Mouse (Mus musculus): ENCODE measurements around the gene Pbrm1. TPM values are rescaled to one million over a fixed set of nuclear protein-coding genes. Genes with fewer than 3 reads are reported as not detected.

The Pbrm1 gene
- polyA plus RNA-seq, 1 experiment from 2014 or later = 214 TPM

- Histone ChIP-seq H3K4me3 (no peak overlapping the region), H3K27me3 (no peaks in the 10 kb centered on the region), H3K27ac (replicated peaks) (no peak overlapping the region), H3K9me3 (no peaks in the 10 kb centered on the region), H3K9ac (replicated peaks) (no peak overlapping the region), H3K36me3 (peaks cover 77% of the 10 kb centered on the region), H3K4me2 (replicated peaks) (no peak overlapping the region), H3K4me1 (no peaks in the 10 kb centered on the region)
- WGBS = 92% methylated on average over 6 of the region's 6 CpGs
- ATAC-seq (ENCODE audit: low FRiP score, low read depth) = no peak
These were observed 68.5 kb downstream of the Pbrm1 start for GRCm38 (mm10) chr14:31087433-31087832.

- ATAC-seq (ENCODE audit: low FRiP score, low read depth) = no peak
- no peak overlapping the region for H3K4me3 ChIP-seq
- 99% methylated on average over 2 of the region's 2 CpGs for WGBS
These were observed 69.6 kb downstream of the Pbrm1 start for GRCm38 (mm10) chr14:31088515-31088914.

GRCm38 (mm10) chr14:31089918-31090317, 71.0 kb downstream of the Pbrm1 start:
- ATAC-seq (ENCODE audit: low FRiP score, low read depth) = no peak
- Histone ChIP-seq H3K27me3 (no peaks in the 10 kb centered on the region), H3K4me3 (no peak overlapping the region), H3K4me2 (replicated peaks) (no peak overlapping the region), H3K9ac (replicated peaks) (no peak overlapping the region), H3K9me3 (no peaks in the 10 kb centered on the region), H3K4me1 (no peaks in the 10 kb centered on the region), H3K36me3 (peaks cover 83% of the 10 kb centered on the region), H3K27ac (replicated peaks) (no peak overlapping the region)
- WGBS = 96% methylated on average over 1 of the region's 1 CpGs

More at GRCm38 (mm10) chr14:31088515-31088914, 69.6 kb downstream of the Pbrm1 start:
- Histone ChIP-seq H3K36me3 (peaks cover 77% of the 10 kb centered on the region), H3K9me3 (no peaks in the 10 kb centered on the region), H3K4me2 (replicated peaks) (no peak overlapping the region), H3K4me1 (no peaks in the 10 kb centered on the region), H3K27ac (replicated peaks) (no peak overlapping the region), H3K9ac (replicated peaks) (no peak overlapping the region), H3K27me3 (no peaks in the 10 kb centered on the region)

- H3K9ac ChIP-seq (replicated peaks) = no peak overlapping the region
- H3K9me3 ChIP-seq = no peaks in the 10 kb centered on the region
- H3K4me1 ChIP-seq = no peaks in the 10 kb centered on the region
- no peak for ATAC-seq (ENCODE audit: low FRiP score, low read depth)
- no peaks in the 10 kb centered on the region for H3K27me3 ChIP-seq
- no peak overlapping the region for H3K4me2 ChIP-seq (replicated peaks)
- WGBS = 96% methylated on average over 2 of the region's 2 CpGs
- H3K36me3 ChIP-seq = peaks cover 74% of the 10 kb centered on the region
- H3K27ac ChIP-seq (replicated peaks) = no peak overlapping the region
- no peak overlapping the region for H3K4me3 ChIP-seq
These were observed 86.2 kb downstream of the Pbrm1 start for GRCm38 (mm10) chr14:31105156-31105555.

- no peak overlapping the region for H3K27ac ChIP-seq (replicated peaks)
- no peak overlapping the region for H3K4me3 ChIP-seq
- H3K4me1 ChIP-seq = no peaks in the 10 kb centered on the region
- no peaks in the 10 kb centered on the region for H3K27me3 ChIP-seq
- no peak overlapping the region for H3K9ac ChIP-seq (replicated peaks)
- WGBS = 84% methylated on average over 3 of the region's 3 CpGs
- no peak overlapping the region for H3K4me2 ChIP-seq (replicated peaks)
- ATAC-seq (ENCODE audit: low FRiP score, low read depth) = no peak
- H3K36me3 ChIP-seq = peaks cover 82% of the 10 kb centered on the region
- H3K9me3 ChIP-seq = no peaks in the 10 kb centered on the region
These were observed 91.7 kb downstream of the Pbrm1 start for GRCm38 (mm10) chr14:31110613-31111012.

- Histone ChIP-seq H3K4me2 (replicated peaks) (no peak overlapping the region), H3K27me3 (no peaks in the 10 kb centered on the region), H3K27ac (replicated peaks) (no peak overlapping the region), H3K9me3 (no peaks in the 10 kb centered on the region), H3K36me3 (peaks cover 82% of the 10 kb centered on the region), H3K4me3 (no peak overlapping the region), H3K9ac (replicated peaks) (no peak overlapping the region), H3K4me1 (no peaks in the 10 kb centered on the region)
- ATAC-seq (ENCODE audit: low FRiP score, low read depth) = no peak
- WGBS = 90% methylated on average over 5 of the region's 5 CpGs
These were observed 93.2 kb downstream of the Pbrm1 start for GRCm38 (mm10) chr14:31112187-31112586.

GRCm38 (mm10) chr14:31114011-31114410, 95.1 kb downstream of the Pbrm1 start:
- WGBS = 91% methylated on average over 3 of the region's 3 CpGs
- Histone ChIP-seq H3K9me3 (no peaks in the 10 kb centered on the region), H3K4me2 (replicated peaks) (no peak overlapping the region), H3K36me3 (peaks cover 79% of the 10 kb centered on the region), H3K4me3 (no peak overlapping the region), H3K4me1 (no peaks in the 10 kb centered on the region), H3K27ac (replicated peaks) (no peak overlapping the region), H3K9ac (replicated peaks) (no peak overlapping the region), H3K27me3 (no peaks in the 10 kb centered on the region)
- no peak for ATAC-seq (ENCODE audit: low FRiP score, low read depth)

- H3K9me3 ChIP-seq = no peaks in the 10 kb centered on the region
- H3K4me2 ChIP-seq (replicated peaks) = no peak overlapping the region
- H3K4me1 ChIP-seq = no peaks in the 10 kb centered on the region
- no peak overlapping the region for H3K27ac ChIP-seq (replicated peaks)
- no peaks in the 10 kb centered on the region for H3K27me3 ChIP-seq
- H3K9ac ChIP-seq (replicated peaks) = no peak overlapping the region
- peaks cover 66% of the 10 kb centered on the region for H3K36me3 ChIP-seq
- H3K4me3 ChIP-seq = no peak overlapping the region
- ATAC-seq (ENCODE audit: low FRiP score, low read depth) = no peak
- 80% methylated on average over 2 of the region's 2 CpGs for WGBS
These were observed 96.6 kb downstream of the Pbrm1 start for GRCm38 (mm10) chr14:31115522-31115921.

GRCm38 (mm10) chr14:31125106-31126075, 106.5 kb downstream of the Pbrm1 start:
- 71% methylated on average over 9 of the region's 9 CpGs for WGBS
- H3K27me3 ChIP-seq = no peaks in the 10 kb centered on the region
- H3K9ac ChIP-seq (replicated peaks) = peak overlapping the region; percentile 20
- H3K4me2 ChIP-seq (replicated peaks) = no peak overlapping the region
- H3K4me1 ChIP-seq = peaks cover 26% of the 10 kb centered on the region
- 0 out of 2 replicates have a peak overlapping the region, but pooled peaks have one; percentile 20 for H3K27ac ChIP-seq (replicated peaks)
- no peak overlapping the region for H3K4me3 ChIP-seq
- H3K9me3 ChIP-seq = no peaks in the 10 kb centered on the region
- H3K36me3 ChIP-seq = peaks cover 16% of the 10 kb centered on the region
- ATAC-seq (ENCODE audit: low FRiP score, low read depth) = no peak

- 0 out of 2 replicates have a peak overlapping the region, but pooled peaks have one; percentile 20 for H3K9ac ChIP-seq (replicated peaks)
- 97% methylated on average over 8 of the region's 8 CpGs for WGBS
- H3K4me2 ChIP-seq (replicated peaks) = peak overlapping the region; percentile 36
- H3K4me1 ChIP-seq = peaks cover 32% of the 10 kb centered on the region
- H3K27ac ChIP-seq (replicated peaks) = no peak overlapping the region
- peaks cover 9% of the 10 kb centered on the region; the same call in 1 of the 2 replicates for H3K36me3 ChIP-seq
- no peaks in the 10 kb centered on the region for H3K27me3 ChIP-seq
- H3K9me3 ChIP-seq = no peaks in the 10 kb centered on the region
- no peak for ATAC-seq (ENCODE audit: low FRiP score, low read depth)
- no peak overlapping the region for H3K4me3 ChIP-seq
These were observed 107.9 kb downstream of the Pbrm1 start for GRCm38 (mm10) chr14:31126826-31127225.

- Histone ChIP-seq H3K9me3 (no peaks in the 10 kb centered on the region), H3K36me3 (peaks cover 7% of the 10 kb centered on the region; the same call in 1 of the 2 replicates), H3K4me1 (peaks cover 46% of the 10 kb centered on the region), H3K4me2 (replicated peaks) (peak overlapping the region; percentile 82), H3K27ac (replicated peaks) (peak overlapping the region; percentile 64), H3K9ac (replicated peaks) (peak overlapping the region; percentile 78), H3K27me3 (no peaks in the 10 kb centered on the region), H3K4me3 (peak overlapping the region; percentile 69)
- no peak for ATAC-seq (ENCODE audit: low FRiP score, low read depth)
- 3% methylated on average over 23 of the region's 23 CpGs for WGBS
These were observed 109.3 kb downstream of the Pbrm1 start for GRCm38 (mm10) chr14:31128101-31128825.

- under 1% methylated on average over 33 of the region's 33 CpGs for WGBS
- H3K4me1 ChIP-seq = peaks cover 52% of the 10 kb centered on the region
- ATAC-seq (ENCODE audit: low FRiP score, low read depth) = peak; percentile 92
These were observed 109.9 kb downstream of the Pbrm1 start, which contains the start of gene Smim4 for GRCm38 (mm10) chr14:31128826-31129219. TSS of gene Smim4 (minus strand) at chr14:31128956.

More at GRCm38 (mm10) chr14:31128826-31129219, 109.9 kb downstream of the Pbrm1 start, which contains the start of gene Smim4:
- Histone ChIP-seq H3K9ac (replicated peaks) (peak within 1 kb of the TSS; percentile 78), H3K9me3 (no peaks in the 10 kb centered on the region), H3K4me3 (peak within 1 kb of the TSS; percentile 69), H3K27ac (replicated peaks) (peak within 1 kb of the TSS; percentile 91), H3K27me3 (no peaks in the 10 kb centered on the region), H3K4me2 (replicated peaks) (peak within 1 kb of the TSS; percentile 82), H3K36me3 (0 out of 2 replicates have a peak, but pooled peaks cover 11% of the 10 kb centered on the region)
